Mouse (Mus musculus) megakaryocyte, adult 5-6 weeks (primary cell): ENCODE measurements around the gene Nr1h4. TPM values are rescaled to one million over a fixed set of nuclear protein-coding genes. Genes with fewer than 3 reads are reported as not detected.

Experiments used
- ATAC-seq: 2 replicates; pipeline ENCODE4 v1.8.0; 2016; ENCODE audit warnings: mild to moderate bottlenecking, inconsistent platforms; ENCODE audit not compliant: poor library complexity, severe bottlenecking
- total RNA-seq, 2 experiments: library from RNA; stranded (forward) in 1 of 2; stranded (reverse) in 1 of 2; fragments of 153-499, 151-499 nt in 1 of 2; fragments of 221-1000, 200-1000 nt in 1 of 2; gene quantifications; 2 replicates each; pipeline versions ENCODE4 v1.2.3 to v1.2.4; 2015 to 2017

The Nr1h4 gene
- total RNA-seq, 2 experiments from 2014 or later = not detected

DNA sequence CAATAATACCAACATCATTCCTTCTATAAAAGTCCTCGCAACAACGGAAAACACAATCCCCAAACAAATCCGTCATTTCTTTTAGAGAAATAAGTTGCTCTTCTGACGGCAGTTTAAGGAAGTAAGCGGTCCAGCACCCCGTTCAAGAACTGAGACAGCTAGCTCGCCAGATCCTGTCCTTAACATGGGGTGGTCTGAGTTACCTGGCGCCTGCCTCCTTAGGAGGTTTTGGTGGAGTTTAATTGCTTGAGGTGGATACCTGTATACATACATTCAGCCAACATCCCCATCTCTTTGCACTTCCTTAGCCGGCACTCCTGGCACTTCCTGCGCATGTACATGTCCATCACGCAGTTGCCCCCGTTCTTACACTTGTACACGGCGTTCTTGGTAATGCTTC lies 50.3 kb downstream of the Nr1h4 start:
- ATAC-seq = no peak

- no peak for ATAC-seq
Observed at GRCm38 (mm10) chr10:89482142-89482681, 51.2 kb downstream of the Nr1h4 start.

- ATAC-seq = no peak
Observed at GRCm38 (mm10) chr10:89481638-89482037, 51.7 kb downstream of the Nr1h4 start.

GRCm38 (mm10) chr10:89478766-89479165 lies 54.6 kb downstream of the Nr1h4 start:
- no peak for ATAC-seq

GRCm38 (mm10) chr10:89470596-89471353 lies 62.6 kb downstream of the Nr1h4 start:
- no peak for ATAC-seq

DNA sequence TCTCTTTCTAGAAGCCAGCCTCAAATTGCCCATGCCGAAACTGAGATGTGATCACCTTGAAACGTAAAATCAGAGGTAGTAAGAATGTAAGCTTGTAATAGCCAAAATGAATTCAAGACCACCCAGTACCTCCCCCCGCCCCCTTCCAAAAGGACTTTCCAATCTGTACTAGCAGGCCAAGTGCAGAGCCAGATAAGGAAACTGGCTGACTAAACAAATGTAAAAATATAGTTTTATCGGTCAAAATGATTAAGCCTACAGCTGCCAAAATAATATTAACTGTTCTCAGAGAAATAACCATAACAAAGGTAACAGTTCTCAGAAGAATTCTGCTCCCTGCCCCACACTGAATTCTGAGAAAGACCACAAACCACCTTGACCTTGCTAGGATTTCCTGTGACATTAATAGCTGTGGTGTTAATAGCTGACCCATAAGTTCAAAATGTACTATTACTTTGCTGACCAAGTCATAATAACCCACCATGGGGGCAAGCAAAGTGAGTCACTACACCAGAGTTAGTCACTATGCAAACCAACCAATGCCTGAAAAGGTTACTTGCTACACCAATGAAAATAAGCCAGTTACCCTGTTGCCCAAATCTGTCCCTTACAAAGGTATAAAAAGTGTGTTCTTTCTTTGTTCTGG lies 68.5 kb downstream of the Nr1h4 start:
- ATAC-seq = no peak

- ATAC-seq = no peak
Observed at GRCm38 (mm10) chr10:89462890-89463289, 70.5 kb downstream of the Nr1h4 start.

DNA sequence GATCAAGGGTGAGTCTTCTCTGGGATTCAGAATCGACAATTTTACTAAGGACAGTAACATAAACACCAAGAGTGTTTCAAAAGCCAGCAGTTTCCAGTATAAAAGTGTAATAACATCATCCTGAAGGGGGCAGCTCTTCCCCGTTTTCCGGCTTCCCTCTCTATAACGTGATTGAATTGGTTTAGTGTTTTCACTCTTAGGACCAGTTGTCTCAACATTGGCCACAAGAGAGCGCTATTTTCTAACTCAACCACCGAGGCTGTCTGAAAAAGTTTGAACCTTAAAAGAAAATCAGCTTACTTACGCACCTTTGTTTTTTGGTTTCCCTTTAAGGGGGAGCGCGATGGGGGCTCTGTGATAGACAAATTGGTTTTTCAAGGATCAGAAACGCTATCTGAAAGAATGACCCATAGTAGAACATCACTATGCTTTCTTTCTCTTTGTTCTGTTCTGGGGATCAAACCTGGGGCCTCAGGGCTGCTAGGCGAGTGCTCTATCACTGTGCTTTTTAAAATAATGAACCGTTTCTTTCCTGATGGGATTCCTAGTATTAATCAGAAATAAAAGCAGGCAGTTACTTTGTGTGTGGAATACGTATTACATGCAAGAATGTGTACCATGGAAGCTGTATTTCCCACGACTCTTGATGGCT lies 71.4 kb downstream of the Nr1h4 start:
- peak; percentile 95 for ATAC-seq

DNA sequence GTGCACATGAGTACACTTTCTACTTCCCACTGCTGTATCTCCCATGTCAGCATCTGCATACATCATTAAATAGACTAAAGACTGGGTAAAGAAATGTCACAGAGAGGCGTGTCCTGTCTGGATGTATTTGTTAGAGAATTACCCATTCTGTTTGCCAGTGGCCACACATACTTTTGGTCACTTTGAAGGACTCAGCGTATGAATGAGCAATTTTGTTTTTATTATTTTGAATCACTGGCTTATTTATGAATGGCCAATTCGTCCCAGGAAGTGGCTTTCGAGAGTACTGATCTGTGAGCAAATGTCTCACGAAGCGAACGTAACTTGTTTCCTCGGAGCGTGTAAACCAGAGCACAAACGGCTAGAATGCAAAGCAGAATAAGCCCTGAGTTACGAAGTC lies 72.4 kb downstream of the Nr1h4 start:
- no peak for ATAC-seq

DNA sequence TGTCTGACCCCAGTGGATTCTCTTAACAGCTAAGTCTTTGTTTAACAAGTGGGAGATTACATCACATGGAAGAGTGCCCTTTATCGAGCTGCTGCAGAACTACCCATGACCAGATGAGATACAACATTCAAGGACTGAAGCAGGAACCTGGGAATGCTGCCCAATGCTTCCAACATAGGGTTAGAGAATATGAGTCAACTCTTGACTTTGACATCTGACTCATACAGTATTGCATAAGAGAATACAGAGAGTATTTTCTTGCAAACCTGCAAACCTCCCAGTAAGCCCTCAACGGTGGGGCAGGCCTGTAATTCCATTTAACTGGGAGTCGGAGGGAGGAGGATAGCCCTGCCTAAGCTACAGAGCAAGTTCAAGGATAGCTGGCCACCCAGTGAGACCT lies 74.6 kb downstream of the Nr1h4 start:
- no peak for ATAC-seq

DNA sequence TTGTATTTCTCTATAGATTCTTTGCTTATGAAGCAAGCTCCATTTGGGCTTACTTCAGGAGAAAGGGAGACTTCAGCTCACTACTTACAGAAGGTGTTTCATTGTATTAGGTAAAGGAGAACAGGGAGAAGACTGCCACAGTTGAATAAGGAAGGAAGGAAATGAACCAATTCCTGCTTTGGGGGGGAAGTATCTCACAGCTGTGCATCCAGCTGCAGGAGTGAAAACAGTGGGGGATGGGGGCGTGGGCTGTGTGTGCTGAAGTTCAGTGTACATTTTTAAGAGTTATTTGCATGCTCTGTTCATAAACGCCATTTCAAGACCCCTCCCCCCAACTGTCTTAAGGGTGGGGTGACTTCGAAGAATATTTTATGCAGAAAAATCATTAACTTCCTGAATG lies 79.6 kb downstream of the Nr1h4 start:
- ATAC-seq = peak; percentile 69

- ATAC-seq = peak; percentile 74
Observed at GRCm38 (mm10) chr10:89453068-89453641, 80.2 kb downstream of the Nr1h4 start.

GRCm38 (mm10) chr10:89450411-89450810 lies 83.0 kb downstream of the Nr1h4 start:
- ATAC-seq = no peak

- ATAC-seq = no peak
Observed at GRCm38 (mm10) chr10:89444381-89444780, 89.0 kb downstream of the Nr1h4 start.

- ATAC-seq = peak; percentile 87
Observed at GRCm38 (mm10) chr10:89443623-89444151, 89.7 kb downstream of the Nr1h4 start, which contains the start of gene Gas2l3. Gene Gas2l3, minus strand, starts transcription at chr10:89443967.

- ATAC-seq = peak; percentile 74
Observed at GRCm38 (mm10) chr10:89443115-89443622, 90.2 kb downstream of the Nr1h4 start.

DNA sequence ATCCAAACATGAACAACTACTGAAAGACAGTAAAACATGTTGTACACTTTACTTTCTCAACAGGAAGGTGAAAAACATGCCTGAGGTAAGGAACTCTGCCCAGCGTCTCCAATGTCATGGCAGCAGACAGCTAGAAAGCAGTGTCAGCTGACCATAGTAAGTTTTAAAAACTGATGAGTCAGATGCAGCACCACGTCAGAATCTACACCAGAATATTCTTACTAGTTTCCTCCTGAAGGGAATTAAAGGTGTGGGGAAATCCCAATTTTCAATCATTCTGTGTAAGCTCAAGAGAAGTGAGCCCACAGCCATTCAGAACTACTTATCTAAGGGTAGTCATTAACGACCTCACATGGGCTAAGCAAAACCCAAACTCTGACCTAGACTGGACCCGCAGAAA lies 90.7 kb downstream of the Nr1h4 start:
- no peak for ATAC-seq

DNA sequence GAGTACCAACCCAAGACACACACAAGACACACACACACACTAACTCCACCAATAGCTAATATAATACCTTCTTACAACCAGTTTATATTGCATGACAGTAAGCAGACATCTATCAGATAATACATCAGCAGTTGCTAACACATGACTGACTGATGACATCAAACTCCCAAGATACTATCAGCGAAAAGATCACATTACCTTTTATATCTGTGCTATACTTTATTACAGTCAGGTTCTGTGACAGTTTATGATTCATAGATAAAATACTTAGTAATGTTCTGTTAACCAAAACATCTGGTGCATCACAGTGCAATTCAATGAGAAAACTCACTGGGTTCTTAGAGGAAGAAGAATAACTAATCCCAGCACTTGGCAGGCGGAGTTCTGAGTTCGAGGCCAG lies 91.4 kb downstream of the Nr1h4 start:
- ATAC-seq = no peak

DNA sequence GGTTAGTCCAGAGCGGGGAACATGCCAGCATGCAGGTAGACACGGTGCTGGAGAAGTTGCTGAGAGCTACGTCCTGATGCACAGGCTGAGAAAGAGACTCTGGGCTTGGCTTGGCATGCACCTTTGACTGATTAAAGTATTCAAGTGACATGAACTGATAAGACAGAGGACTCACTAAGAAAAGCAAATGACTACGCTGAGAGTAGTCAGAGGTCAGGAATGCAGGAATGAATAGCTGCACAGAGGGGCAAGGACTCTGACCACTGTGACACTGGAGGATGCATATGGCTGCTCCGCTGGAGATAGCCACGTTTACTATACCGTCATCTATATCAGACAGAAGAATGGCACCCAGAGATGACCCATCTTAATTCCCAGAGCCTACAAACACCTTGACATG lies 94.0 kb downstream of the Nr1h4 start:
- ATAC-seq = no peak

DNA sequence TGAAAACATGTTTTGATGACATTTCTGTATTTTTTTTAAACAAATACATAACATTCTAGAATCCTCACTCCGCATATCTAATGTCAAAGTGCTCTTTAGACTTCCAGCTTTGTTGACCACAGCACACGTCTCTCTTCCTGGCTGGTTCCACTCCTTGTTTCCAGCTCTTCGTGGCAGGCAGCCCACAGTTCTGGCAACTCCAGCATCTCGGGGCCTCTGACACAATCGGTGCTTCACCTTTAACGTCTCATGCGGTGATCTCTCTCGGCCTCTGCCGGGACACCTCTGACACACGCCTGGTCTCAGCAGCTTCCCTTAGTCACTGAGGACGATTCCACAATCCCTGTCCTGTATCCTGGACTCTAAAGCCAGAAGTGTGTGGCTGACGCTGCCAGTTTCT lies 95.4 kb downstream of the Nr1h4 start:
- no peak for ATAC-seq

- no peak for ATAC-seq
Observed at GRCm38 (mm10) chr10:89437472-89437871, 95.9 kb downstream of the Nr1h4 start.
